Mouse (Mus musculus) ES-E14 (cell line): ENCODE results near the gene Trove2. TPM values are rescaled to one million over a fixed set of nuclear protein-coding genes. Genes with fewer than 3 reads are reported as not detected.

Source experiments
- DNase-seq: peaks from one replicate; pipeline ENCODE4 v3.0.0-alpha.2; 2013; ENCODE audit warnings: low read depth, low spot score
- H3K27ac ChIP-seq: 2 replicates; pipeline ENCODE4 v1.5.1; 2012; ENCODE audit warnings: low read depth, mild to moderate bottlenecking, low read length, moderate library complexity, mixed read lengths; ENCODE audit not compliant: poor library complexity, insufficient read depth, severe bottlenecking
- H3K36me3 ChIP-seq: 2 replicates; pipeline ENCODE4 v1.6.1; 2012; ENCODE audit warnings: mild to moderate bottlenecking, low read length, moderate library complexity, mixed read lengths; ENCODE audit not compliant: control insufficient read depth, poor library complexity, insufficient read depth, severe bottlenecking
- H3K4me1 ChIP-seq, 2 experiments: fragments of 150-350 bp in 1 of 2; sonication (generic) in 1 of 2; 2 replicates each; pipeline ENCODE4 v1.6.1; 2012; ENCODE audit warnings: low read length in 2 of 2, mild to moderate bottlenecking in 1 of 2, mixed read lengths in 1 of 2; ENCODE audit not compliant: control insufficient read depth in 2 of 2, insufficient read depth in 2 of 2, poor library complexity in 1 of 2
- H3K4me3 ChIP-seq, 2 experiments: fragments of 150-350 bp in 1 of 2; sonication (generic) in 1 of 2; 2 replicates each; pipeline ENCODE4 v1.5.1; 2012; ENCODE audit warnings: low read length in 2 of 2, low read depth in 1 of 2, mild to moderate bottlenecking in 1 of 2, mixed read lengths in 1 of 2; ENCODE audit not compliant: insufficient read depth in 1 of 2, poor library complexity in 1 of 2, severe bottlenecking in 1 of 2
- H3K9ac ChIP-seq: 2 replicates; pipeline ENCODE4 v1.6.1; 2012; ENCODE audit warnings: low read depth, mild to moderate bottlenecking, low read length, mixed read lengths; ENCODE audit not compliant: poor library complexity, insufficient read depth, severe bottlenecking
- H3K9me3 ChIP-seq: fragments of 150-350 bp; sonication (generic); 2 replicates; pipeline ENCODE4 v1.6.1; 2012; ENCODE audit warnings: low read depth, mild to moderate bottlenecking, low read length; ENCODE audit not compliant: control insufficient read depth, insufficient read depth
- CHD2 ChIP-seq: IDR thresholded peaks from 2 replicates; pipeline ENCODE4 v1.6.1; 2014; ENCODE audit warnings: mild to moderate bottlenecking, low read depth, low read length, inconsistent platforms
- HCFC1 ChIP-seq: IDR thresholded peaks from 2 replicates; pipeline ENCODE4 v1.6.1; 2012; ENCODE audit warnings: low read length, inconsistent platforms, borderline replicate concordance; ENCODE audit not compliant: insufficient read depth
- MAFK ChIP-seq: IDR thresholded peaks from 2 replicates; pipeline ENCODE4 v1.6.1; 2014; ENCODE audit warnings: mild to moderate bottlenecking, low read depth, low read length, inconsistent platforms; ENCODE audit not compliant: insufficient read depth
- ZC3H11A ChIP-seq: IDR thresholded peaks from 2 replicates; pipeline ENCODE4 v1.6.1; 2012; ENCODE audit warnings: low read depth, mild to moderate bottlenecking, inconsistent platforms, low read length, borderline replicate concordance
- ZNF384 ChIP-seq: IDR thresholded peaks from 2 replicates; pipeline ENCODE4 v1.6.1; 2012; ENCODE audit warnings: low read depth, low read length, inconsistent platforms
- in situ Hi-C, 2 experiments: fragments of 600-800 bp; cut with MboI; formaldehyde crosslinking; loops; one replicate each; pipeline ENCODE4 v1.15.1; 2025; ENCODE audit warnings: low sequenced_read_pairs in 2 of 2, inconsistent platforms in 1 of 2; ENCODE audit not compliant: unreplicated experiment in 2 of 2
- total RNA-seq: library from RNA; depleted of rRNA; stranded (reverse); fragments of 300-350 nt; gene quantifications from 2 replicates; pipeline ENCODE4 v1.2.3, GENCODE M21; 2012; rRNA removed

The Trove2 gene
- total RNA-seq, 1 experiment = 16.8 TPM

DNA sequence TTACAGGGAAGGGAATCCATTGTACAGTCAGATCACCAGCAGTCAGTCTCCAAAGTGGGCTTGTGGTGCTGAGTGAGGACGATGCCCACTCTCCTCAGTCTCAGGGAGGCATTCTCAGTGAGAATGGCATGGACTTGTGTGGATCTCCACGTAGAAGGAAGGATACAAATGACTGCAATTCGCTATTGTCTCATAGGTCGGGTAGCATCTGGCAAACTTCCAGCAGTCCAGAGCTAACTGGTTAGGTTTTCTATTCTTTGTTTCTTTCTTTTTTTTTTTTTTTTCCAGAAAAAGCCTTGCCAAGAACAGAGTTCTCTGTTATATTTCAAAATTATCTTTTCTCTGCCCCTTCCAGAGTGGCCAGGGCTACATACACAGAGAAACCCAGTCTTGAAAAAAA, 69.9 kb downstream of the Trove2 start:
- Histone ChIP-seq H3K4me3 (no peak overlapping the region), H3K27ac (no peak overlapping the region), H3K9ac (no peak overlapping the region), H3K36me3 (no peaks in the 10 kb centered on the region), H3K9me3 (no peaks in the 10 kb centered on the region), H3K4me1 (no peaks in the 10 kb centered on the region)
- in situ Hi-C loops = no loop called here
- TF ChIP-seq HCFC1 (no peak), MAFK (no peak), ZC3H11A (no peak), CHD2 (no peak), ZNF384 (no peak)
- DNase-seq = no peak

DNA sequence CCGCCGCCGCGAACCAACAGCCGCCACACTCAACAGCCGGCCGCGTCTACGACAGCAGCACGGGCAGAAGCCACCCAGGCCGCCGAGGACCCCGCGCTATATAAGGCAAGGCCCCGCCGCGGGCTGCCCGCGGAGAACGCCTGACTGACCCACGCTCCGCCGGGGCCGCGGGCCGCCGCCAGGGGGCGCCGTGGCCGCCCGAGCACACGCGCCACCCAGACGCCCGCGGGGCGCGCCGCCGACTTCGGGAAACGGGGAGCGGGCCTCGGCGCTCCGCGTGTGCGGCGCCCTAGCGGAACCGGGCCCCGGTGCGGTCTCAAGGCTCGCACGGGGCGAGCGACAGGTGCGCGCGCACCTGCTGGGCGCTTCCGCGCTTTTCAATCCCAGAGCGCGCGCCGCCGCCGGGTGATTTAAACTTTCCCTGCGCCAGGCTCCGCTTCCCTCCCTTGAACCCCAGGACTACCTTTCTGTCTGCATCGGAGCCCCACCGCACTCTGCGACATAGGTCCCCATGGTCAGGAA, 74.1 kb downstream of the Trove2 start, which contains the start of gene Cdc73:
TSS of gene Cdc73 (minus strand) at position 153 of the 522 bp plus-strand sequence.
- in situ Hi-C loops = no loop called here
- TF ChIP-seq CHD2 (no peak), HCFC1 (peak; percentile 62; the same call in 1 of the 2 replicates), MAFK (no peak), ZNF384 (no peak), ZC3H11A (0 out of 2 replicates have a peak, but pooled peaks have one; percentile 10)
- Histone ChIP-seq H3K4me1 (no peaks in the 10 kb centered on the region), H3K4me3 (peak within 1 kb of the TSS; percentile 91 to 100), H3K9ac (peak within 1 kb of the TSS; percentile 93), H3K27ac (peak within 1 kb of the TSS; percentile 75), H3K36me3 (peaks cover 2% of the 10 kb centered on the region), H3K9me3 (no peaks in the 10 kb centered on the region)
- peak; percentile 68 for DNase-seq

DNA sequence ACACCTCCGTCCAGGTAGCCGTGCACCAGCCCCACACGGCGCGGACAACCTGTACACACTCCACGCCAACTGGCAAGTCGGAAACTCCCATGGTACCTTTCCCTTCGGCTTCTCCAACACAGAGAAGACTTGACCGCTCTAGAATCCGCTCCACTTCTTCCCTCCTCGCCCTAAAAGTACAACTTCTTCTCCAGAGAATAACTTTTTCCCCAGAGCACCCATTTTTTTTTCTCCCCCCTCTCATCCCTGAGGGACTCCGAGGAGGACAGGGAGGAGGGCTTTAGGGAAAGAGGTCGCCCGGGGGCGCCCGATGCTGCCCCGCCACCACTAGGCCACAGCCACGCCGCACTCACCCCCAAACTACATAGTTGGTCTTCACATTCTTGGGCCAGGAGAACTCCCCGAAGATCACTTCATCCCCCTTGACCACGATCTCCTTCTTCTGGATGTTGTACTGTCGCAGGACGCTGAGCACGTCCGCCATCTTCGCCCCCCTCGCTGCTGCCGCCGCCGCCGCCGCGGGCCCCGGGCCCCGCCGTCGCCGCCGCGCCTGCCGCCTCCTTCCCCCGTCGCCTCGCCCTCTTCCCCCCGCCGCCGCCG, 74.6 kb downstream of the Trove2 start:
- Histone ChIP-seq H3K27ac (peak overlapping the region; percentile 75), H3K9ac (peak overlapping the region; percentile 93), H3K4me3 (peak overlapping the region; percentile 91 to 100), H3K9me3 (no peaks in the 10 kb centered on the region), H3K36me3 (peaks cover 2% of the 10 kb centered on the region), H3K4me1 (no peaks in the 10 kb centered on the region)
- in situ Hi-C loops = no loop called here
- TF ChIP-seq ZC3H11A (no peak), ZNF384 (no peak), CHD2 (no peak), MAFK (no peak), HCFC1 (no peak)
- peak; percentile 24 for DNase-seq

DNA sequence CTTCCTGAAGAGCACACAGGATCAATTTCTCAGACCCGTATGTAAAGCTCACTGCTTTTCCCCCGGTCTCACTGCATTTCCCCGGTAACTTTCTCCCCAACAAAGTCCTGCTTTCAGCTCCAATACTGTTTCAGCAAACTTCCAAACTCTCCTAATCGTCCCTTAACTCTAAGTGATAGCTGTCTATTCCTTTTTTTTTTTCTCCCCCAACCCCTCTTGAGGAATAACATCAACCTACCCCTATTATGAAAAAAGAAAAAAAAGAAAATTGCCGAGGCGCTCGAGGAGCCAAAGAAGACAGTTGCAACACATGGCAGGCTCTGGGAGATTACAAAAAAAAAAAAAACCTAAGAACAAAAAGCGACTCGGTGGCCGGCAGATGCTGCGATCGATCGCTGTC, 75.1 kb downstream of the Trove2 start:
- no peak for DNase-seq
- H3K27ac ChIP-seq = peak overlapping the region; percentile 75; the same call in 1 of the 2 replicates

More for the DNA sequence above, 75.1 kb downstream of the Trove2 start:
- Histone ChIP-seq H3K9ac (peak overlapping the region; percentile 93), H3K9me3 (no peaks in the 10 kb centered on the region), H3K4me3 (peak overlapping the region; percentile 91 to 100), H3K36me3 (peaks cover 2% of the 10 kb centered on the region), H3K4me1 (no peaks in the 10 kb centered on the region)
- in situ Hi-C loops = no loop called here
- no peak for TF ChIP-seq MAFK
- TF ChIP-seq CHD2 = no peak
- no peak for TF ChIP-seq HCFC1
- no peak for TF ChIP-seq ZNF384
- no peak for TF ChIP-seq ZC3H11A

Other genes starting within 250 kb of the Trove2 start
- gene B3galt2, start 136.4 kb downstream of the Trove2 start, total RNA-seq = 0.21 and 0.22 TPM in 2 replicates
- gene Cdc73, start 74.2 kb downstream of the Trove2 start, total RNA-seq = 25.9 and 38.5 TPM in 2 replicates
- gene Glrx2, start 60.7 kb downstream of the Trove2 start, total RNA-seq = 35.6 and 36.7 TPM in 2 replicates
- gene Uchl5, start 204 bp upstream of the Trove2 start, total RNA-seq = 41.7 and 58.5 TPM in 2 replicates
- gene Rgs2, start 227.1 kb upstream of the Trove2 start, total RNA-seq = 0.49 and 0.79 TPM in 2 replicates